Mouse (Mus musculus) ES-CJ7 (cell line): ENCODE results near the gene Gm48552.

ENCODE experiments used
- DNase-seq: peaks from one replicate; pipeline ENCODE4 v3.0.0; 2011; ENCODE audit warnings: low read depth, low spot score

Gm48552 gene

GRCm38 (mm10) chr10:81430831-81431525 is 42.2 kb downstream of the Gm48552 start:
- DNase-seq, result peak; percentile 16

- peak; percentile 76 for DNase-seq
Measured at GRCm38 (mm10) chr10:81431526-81432168, 42.8 kb downstream of the Gm48552 start.

- no peak for DNase-seq
Measured at GRCm38 (mm10) chr10:81432169-81432867, 43.5 kb downstream of the Gm48552 start.

GRCm38 (mm10) chr10:81432868-81433262 is 44.1 kb downstream of the Gm48552 start:
- DNase-seq, result peak; percentile 94

- no peak for DNase-seq
Measured at GRCm38 (mm10) chr10:81433541-81434289, 44.9 kb downstream of the Gm48552 start.

GRCm38 (mm10) chr10:81434361-81435263 is 45.8 kb downstream of the Gm48552 start:
- no peak for DNase-seq

- no peak for DNase-seq
Measured at GRCm38 (mm10) chr10:81435436-81435835, 46.6 kb downstream of the Gm48552 start.
